Mouse (Mus musculus): ENCODE measurements around the gene Alox12b.

The Alox12b gene

GRCm38 (mm10) chr11:69123693-69124497 lies 32.9 kb upstream of the Alox12b start:
- DNase-seq (ENCODE audit: low spot score), result peak; percentile 94

GRCm38 (mm10) chr11:69124498-69124847 lies 32.3 kb upstream of the Alox12b start:
- peak; percentile 75 for DNase-seq (ENCODE audit: low spot score)

- DNase-seq (ENCODE audit: low spot score), result peak; percentile 94
These were observed 31.5 kb upstream of the Alox12b start for GRCm38 (mm10) chr11:69125041-69125851.

GRCm38 (mm10) chr11:69125852-69125918 lies 31.1 kb upstream of the Alox12b start, which contains the start of gene Aloxe3:
TSS of gene Aloxe3 (plus strand) at chr11:69125896.
- DNase-seq (ENCODE audit: low spot score), result no peak

- no peak for DNase-seq (ENCODE audit: low spot score)
These were observed 30.7 kb upstream of the Alox12b start for GRCm38 (mm10) chr11:69125919-69126705.

- DNase-seq (ENCODE audit: low spot score), result no peak
These were observed 30.1 kb upstream of the Alox12b start for GRCm38 (mm10) chr11:69126706-69127095.

- DNase-seq (ENCODE audit: low spot score), result no peak
These were observed 28.2 kb upstream of the Alox12b start for GRCm38 (mm10) chr11:69128426-69129122.

- DNase-seq (ENCODE audit: low spot score), result peak; percentile 71
These were observed 23.2 kb upstream of the Alox12b start for GRCm38 (mm10) chr11:69133566-69133922.

- peak; percentile 66 for DNase-seq (ENCODE audit: low spot score)
These were observed 22.7 kb upstream of the Alox12b start for GRCm38 (mm10) chr11:69133923-69134621.

GRCm38 (mm10) chr11:69134622-69134968 lies 22.2 kb upstream of the Alox12b start:
- DNase-seq (ENCODE audit: low spot score), result no peak

- no peak for DNase-seq (ENCODE audit: low spot score)
These were observed 21.4 kb upstream of the Alox12b start for GRCm38 (mm10) chr11:69135361-69135760.

- no peak for DNase-seq (ENCODE audit: low spot score)
These were observed 9.2 kb upstream of the Alox12b start for GRCm38 (mm10) chr11:69147546-69147945.

- no peak for DNase-seq (ENCODE audit: low spot score)
These were observed 8.3 kb upstream of the Alox12b start for GRCm38 (mm10) chr11:69148451-69148960.

- no peak for DNase-seq (ENCODE audit: low spot score)
These were observed 7.1 kb upstream of the Alox12b start for GRCm38 (mm10) chr11:69149728-69150127.

GRCm38 (mm10) chr11:69150444-69150843 lies 6.3 kb upstream of the Alox12b start:
- DNase-seq (ENCODE audit: low spot score), result peak; percentile 36

GRCm38 (mm10) chr11:69151004-69151403 lies 5.8 kb upstream of the Alox12b start:
- no peak for DNase-seq (ENCODE audit: low spot score)

GRCm38 (mm10) chr11:69153831-69154230 lies 3.0 kb upstream of the Alox12b start:
- no peak for DNase-seq (ENCODE audit: low spot score)

GRCm38 (mm10) chr11:69155351-69155750 lies 1.4 kb upstream of the Alox12b start:
- no peak for DNase-seq (ENCODE audit: low spot score)

GRCm38 (mm10) chr11:69169313-69169712 lies 12.5 kb downstream of the Alox12b start:
- no peak for DNase-seq (ENCODE audit: low spot score)

GRCm38 (mm10) chr11:69171626-69172025 lies 14.8 kb downstream of the Alox12b start:
- no peak for DNase-seq (ENCODE audit: low spot score)

GRCm38 (mm10) chr11:69172606-69173005 lies 15.8 kb downstream of the Alox12b start:
- DNase-seq (ENCODE audit: low spot score), result no peak

- DNase-seq (ENCODE audit: low spot score), result no peak
These were observed 17.9 kb downstream of the Alox12b start for GRCm38 (mm10) chr11:69174722-69175121.
